Mouse (Mus musculus) neural tube, embryonic 14.5 days (tissue): ENCODE data around the gene Tmem130. TPM values are rescaled to one million over a fixed set of nuclear protein-coding genes. Genes with fewer than 3 reads are reported as not detected.

Source experiments
- ATAC-seq: fragments of 200-750 bp; cut with Nextera tagmentation; 2 replicates; pipeline ENCODE4 v1.8.0; 2017; ENCODE audit warnings: low read depth, mild to moderate bottlenecking, moderate TSS enrichment, moderate library complexity
- H3K27ac ChIP-seq: fragments of 300-500 bp; sonication (generic); 2 replicates; pipeline ENCODE4 v1.5.1; 2014; ENCODE audit warnings: low read depth, mild to moderate bottlenecking, control low read depth, low read length, moderate library complexity, mixed read lengths
- H3K27me3 ChIP-seq: fragments of 300-500 bp; sonication (generic); 2 replicates; pipeline ENCODE4 v1.6.1; 2014; ENCODE audit warnings: low read length; ENCODE audit not compliant: control insufficient read depth, insufficient read depth
- H3K36me3 ChIP-seq: fragments of 300-500 bp; sonication (generic); 2 replicates; pipeline ENCODE4 v1.6.1; 2014; ENCODE audit warnings: low read length, mixed read lengths; ENCODE audit not compliant: control insufficient read depth, insufficient read depth
- H3K4me1 ChIP-seq: fragments of 300-500 bp; sonication (generic); 2 replicates; pipeline ENCODE4 v1.6.1; 2014; ENCODE audit warnings: low read length; ENCODE audit not compliant: control insufficient read depth, insufficient read depth
- H3K4me2 ChIP-seq: fragments of 300-500 bp; sonication (generic); 2 replicates; pipeline ENCODE4 v1.6.1; 2014; ENCODE audit warnings: mild to moderate bottlenecking, low read depth, low read length, control low read depth
- H3K4me3 ChIP-seq: fragments of 300-500 bp; sonication (generic); 2 replicates; pipeline ENCODE4 v1.5.1; 2014; ENCODE audit warnings: low read depth, low read length, control low read depth, mixed read lengths
- H3K9ac ChIP-seq: fragments of 300-500 bp; sonication (generic); replicated peaks from 2 replicates; pipeline ENCODE4 v1.6.1; 2014; ENCODE audit warnings: low read depth, mild to moderate bottlenecking, control low read depth, low read length, mixed read lengths
- H3K9me3 ChIP-seq: fragments of 300-500 bp; sonication (generic); 2 replicates; pipeline ENCODE4 v1.6.1; 2016; ENCODE audit warnings: low read length; ENCODE audit not compliant: control insufficient read depth
- WGBS: fragments of 180-500 bp; shearing (Covaris S2); extraction: QIAGEN DNeasy Blood & Tissue Kit; methylation state at CpG from one replicate; pipeline ENCODE4 v1.1.7; 2014; 5-methylcytosine and 5-hydroxymethylcytosine counted together
- polyA plus RNA-seq: library from polyadenylated mRNA; unstranded; fragments of >200 nt; fragmentation: Nextera tagmentation; extraction: Ambion mirVana; gene quantifications from 2 replicates; pipeline ENCODE4 v1.2.1, GENCODE M21; 2014

Tmem130 gene
- polyA plus RNA-seq, 1 experiment from 2014 or later, result 384 TPM

GRCm38 (mm10) chr5:144755191-144755590 is 6.4 kb downstream of the Tmem130 start:
- WGBS, result 85% methylated on average over 10 of the region's 10 CpGs
- H3K4me2 ChIP-seq, result no peak overlapping the region
- H3K9ac ChIP-seq, result no peak overlapping the region
- H3K4me3 ChIP-seq, result no peak overlapping the region
- H3K27ac ChIP-seq, result no peak overlapping the region
- H3K36me3 ChIP-seq, result no peaks in the 10 kb centered on the region; the same call in 1 of the 2 replicates
- no peaks in the 10 kb centered on the region for H3K27me3 ChIP-seq
- peaks cover 10% of the 10 kb centered on the region; the same call in 1 of the 2 replicates for H3K4me1 ChIP-seq
- no peak for ATAC-seq
- H3K9me3 ChIP-seq, result no peaks in the 10 kb centered on the region

- Histone ChIP-seq H3K27me3 (no peaks in the 10 kb centered on the region), H3K4me1 (no peaks in the 10 kb centered on the region; the same call in 1 of the 2 replicates), H3K36me3 (peaks cover 6% of the 10 kb centered on the region; the same call in 1 of the 2 replicates), H3K4me3 (no peak overlapping the region), H3K27ac (no peak overlapping the region), H3K4me2 (no peak overlapping the region), H3K9me3 (no peaks in the 10 kb centered on the region), H3K9ac (no peak overlapping the region)
- ATAC-seq, result no peak
- 76% methylated on average over 7 of the region's 7 CpGs for WGBS
Observed at GRCm38 (mm10) chr5:144753041-144753440, 8.6 kb downstream of the Tmem130 start.

DNA sequence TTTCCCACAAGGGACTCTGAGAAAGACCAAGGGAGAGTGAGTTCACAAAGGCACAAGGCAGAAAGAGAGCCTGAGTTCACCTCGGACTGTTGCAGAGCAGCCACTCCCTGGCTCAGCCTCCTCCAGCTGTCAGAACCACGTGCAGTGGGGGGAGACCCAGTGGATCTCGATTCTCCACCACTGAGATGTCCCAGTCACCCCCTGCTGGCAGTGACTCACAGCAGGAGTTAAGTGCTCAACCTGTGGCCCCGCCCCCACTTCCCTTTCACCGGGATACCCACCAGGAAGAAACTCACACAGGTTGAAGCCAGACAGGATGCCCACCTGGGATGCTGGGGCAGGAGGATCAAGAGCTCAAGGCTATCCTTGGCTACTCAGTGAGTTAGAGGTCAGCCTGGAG is 9.2 kb downstream of the Tmem130 start:
- no peak overlapping the region for H3K4me2 ChIP-seq
- H3K9ac ChIP-seq, result no peak overlapping the region
- H3K9me3 ChIP-seq, result no peaks in the 10 kb centered on the region
- no peaks in the 10 kb centered on the region for H3K4me1 ChIP-seq
- 15% methylated on average over 5 of the region's 5 CpGs for WGBS
- H3K36me3 ChIP-seq, result peaks cover 6% of the 10 kb centered on the region; the same call in 1 of the 2 replicates
- no peak overlapping the region for H3K27ac ChIP-seq
- ATAC-seq, result no peak
- no peak overlapping the region for H3K4me3 ChIP-seq
- no peaks in the 10 kb centered on the region for H3K27me3 ChIP-seq

- no peaks in the 10 kb centered on the region for H3K27me3 ChIP-seq
- H3K36me3 ChIP-seq, result peaks cover 15% of the 10 kb centered on the region
- WGBS, result 91% methylated on average over 14 of the region's 14 CpGs
- H3K27ac ChIP-seq, result no peak overlapping the region
- H3K9me3 ChIP-seq, result no peaks in the 10 kb centered on the region
- H3K9ac ChIP-seq, result no peak overlapping the region
- H3K4me1 ChIP-seq, result no peaks in the 10 kb centered on the region
- no peak for ATAC-seq
- no peak overlapping the region for H3K4me2 ChIP-seq
- H3K4me3 ChIP-seq, result no peak overlapping the region
Observed at GRCm38 (mm10) chr5:144737101-144737500, 24.5 kb downstream of the Tmem130 start.

- H3K4me3 ChIP-seq, result no peak overlapping the region
- WGBS, result 28% methylated on average over 8 of the region's 8 CpGs
- peak; percentile 56; the same call in 1 of the 2 replicates for ATAC-seq
- H3K9ac ChIP-seq, result no peak overlapping the region
- no peak overlapping the region for H3K4me2 ChIP-seq
- H3K36me3 ChIP-seq, result 0 out of 2 replicates have a peak, but pooled peaks cover 3% of the 10 kb centered on the region
- no peaks in the 10 kb centered on the region for H3K27me3 ChIP-seq
- no peak overlapping the region for H3K27ac ChIP-seq
- H3K4me1 ChIP-seq, result no peaks in the 10 kb centered on the region
- H3K9me3 ChIP-seq, result no peaks in the 10 kb centered on the region
Observed at GRCm38 (mm10) chr5:144734949-144735348, 26.7 kb downstream of the Tmem130 start.

DNA sequence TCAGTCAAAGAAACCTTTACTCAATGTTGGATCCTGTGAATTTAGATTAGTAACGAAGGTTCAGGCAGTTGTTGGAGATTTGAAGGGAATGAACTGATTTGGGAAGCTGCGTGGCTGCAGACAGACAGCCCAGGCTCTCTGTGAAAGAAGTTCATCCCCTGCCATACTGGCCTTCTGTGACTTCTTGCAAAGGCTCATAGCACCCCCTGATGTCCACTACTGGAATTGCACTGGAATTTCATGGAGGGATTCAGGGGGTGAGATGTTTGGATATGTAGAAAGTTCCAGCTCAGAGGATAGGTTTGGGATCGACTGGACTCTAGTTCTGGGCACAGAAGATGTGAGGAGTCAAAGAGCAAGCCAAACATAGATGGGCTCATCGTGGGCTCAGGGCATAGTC is 27.7 kb downstream of the Tmem130 start:
- Histone ChIP-seq H3K9me3 (no peaks in the 10 kb centered on the region), H3K4me2 (no peak overlapping the region), H3K4me3 (no peak overlapping the region), H3K27me3 (no peaks in the 10 kb centered on the region), H3K4me1 (no peaks in the 10 kb centered on the region), H3K9ac (no peak overlapping the region), H3K27ac (no peak overlapping the region), H3K36me3 (0 out of 2 replicates have a peak, but pooled peaks cover 3% of the 10 kb centered on the region)
- ATAC-seq, result no peak
- 30% methylated on average over 4 of the region's 4 CpGs for WGBS

GRCm38 (mm10) chr5:144729216-144729615 is 32.4 kb downstream of the Tmem130 start:
- H3K27me3 ChIP-seq, result no peaks in the 10 kb centered on the region
- no peak overlapping the region for H3K4me3 ChIP-seq
- H3K9ac ChIP-seq, result no peak overlapping the region
- 86% methylated on average over 8 of the region's 8 CpGs for WGBS
- no peaks in the 10 kb centered on the region for H3K9me3 ChIP-seq
- no peak overlapping the region for H3K27ac ChIP-seq
- H3K4me1 ChIP-seq, result no peaks in the 10 kb centered on the region
- no peak overlapping the region for H3K4me2 ChIP-seq
- H3K36me3 ChIP-seq, result no peaks in the 10 kb centered on the region
- ATAC-seq, result no peak

DNA sequence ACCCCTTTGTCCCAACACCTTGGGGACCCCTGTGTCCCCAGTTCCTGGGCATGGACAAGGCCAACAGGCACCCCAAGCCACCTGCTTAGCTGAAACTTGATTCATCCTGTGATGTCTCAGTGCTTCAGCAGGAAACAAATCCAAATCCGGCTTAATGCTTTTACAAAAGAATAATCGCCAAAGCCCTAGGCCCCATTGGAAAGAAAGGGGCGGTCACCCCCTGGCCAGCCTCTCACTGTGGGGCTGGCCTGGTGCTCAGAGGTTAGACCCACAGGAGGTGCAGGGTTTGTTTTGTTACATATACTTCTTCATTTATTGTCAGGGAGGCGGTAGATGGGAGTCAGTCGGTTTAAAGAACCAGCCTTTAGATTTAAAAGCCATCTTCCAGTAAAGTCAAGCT is 33.4 kb downstream of the Tmem130 start:
- Histone ChIP-seq H3K4me2 (no peak overlapping the region), H3K9me3 (no peaks in the 10 kb centered on the region), H3K4me1 (no peaks in the 10 kb centered on the region), H3K4me3 (no peak overlapping the region), H3K27me3 (no peaks in the 10 kb centered on the region), H3K9ac (no peak overlapping the region), H3K27ac (no peak overlapping the region), H3K36me3 (no peaks in the 10 kb centered on the region)
- no peak for ATAC-seq
- WGBS, result 32% methylated on average over 5 of the region's 5 CpGs

GRCm38 (mm10) chr5:144727119-144727518 is 34.5 kb downstream of the Tmem130 start:
- Histone ChIP-seq H3K36me3 (no peaks in the 10 kb centered on the region), H3K27ac (no peak overlapping the region), H3K4me3 (no peak overlapping the region), H3K27me3 (no peaks in the 10 kb centered on the region), H3K9ac (no peak overlapping the region), H3K4me1 (no peaks in the 10 kb centered on the region), H3K9me3 (no peaks in the 10 kb centered on the region), H3K4me2 (no peak overlapping the region)
- 10% methylated on average over 9 of the region's 9 CpGs for WGBS
- peak; percentile 51; the same call in 1 of the 2 replicates for ATAC-seq
